Mouse (Mus musculus) heart, adult 9 months (tissue): ENCODE results near the gene Dydc1.
"Not testable (repeated sequence)": the region's sequence is repeated elsewhere in the genome, so short reads cannot be mapped to it uniquely, and the experiment has no call there.

Experiments used
- DNase-seq, 2 experiments: peaks; one replicate each; pipeline ENCODE4 v3.0.0; 2022; ENCODE audit warnings: low spot score in 2 of 2

Dydc1 gene

GRCm38 (mm10) chr14:41072229-41072943, at the start of gene Dydc1:
Gene Dydc1 (plus strand): TSS chr14:41072911.
- DNase-seq, result peak in 1 of 2 experiments; percentile 6

- DNase-seq, result no peak
These were observed 47.6 kb upstream of the Dydc1 start for GRCm38 (mm10) chr14:41025087-41025486.

GRCm38 (mm10) chr14:41025594-41026284, 47.0 kb upstream of the Dydc1 start:
- no peak for DNase-seq

GRCm38 (mm10) chr14:41029303-41029702, 43.4 kb upstream of the Dydc1 start:
- no peak for DNase-seq

GRCm38 (mm10) chr14:41030989-41031513, 41.7 kb upstream of the Dydc1 start:
- no peak for DNase-seq

DNA sequence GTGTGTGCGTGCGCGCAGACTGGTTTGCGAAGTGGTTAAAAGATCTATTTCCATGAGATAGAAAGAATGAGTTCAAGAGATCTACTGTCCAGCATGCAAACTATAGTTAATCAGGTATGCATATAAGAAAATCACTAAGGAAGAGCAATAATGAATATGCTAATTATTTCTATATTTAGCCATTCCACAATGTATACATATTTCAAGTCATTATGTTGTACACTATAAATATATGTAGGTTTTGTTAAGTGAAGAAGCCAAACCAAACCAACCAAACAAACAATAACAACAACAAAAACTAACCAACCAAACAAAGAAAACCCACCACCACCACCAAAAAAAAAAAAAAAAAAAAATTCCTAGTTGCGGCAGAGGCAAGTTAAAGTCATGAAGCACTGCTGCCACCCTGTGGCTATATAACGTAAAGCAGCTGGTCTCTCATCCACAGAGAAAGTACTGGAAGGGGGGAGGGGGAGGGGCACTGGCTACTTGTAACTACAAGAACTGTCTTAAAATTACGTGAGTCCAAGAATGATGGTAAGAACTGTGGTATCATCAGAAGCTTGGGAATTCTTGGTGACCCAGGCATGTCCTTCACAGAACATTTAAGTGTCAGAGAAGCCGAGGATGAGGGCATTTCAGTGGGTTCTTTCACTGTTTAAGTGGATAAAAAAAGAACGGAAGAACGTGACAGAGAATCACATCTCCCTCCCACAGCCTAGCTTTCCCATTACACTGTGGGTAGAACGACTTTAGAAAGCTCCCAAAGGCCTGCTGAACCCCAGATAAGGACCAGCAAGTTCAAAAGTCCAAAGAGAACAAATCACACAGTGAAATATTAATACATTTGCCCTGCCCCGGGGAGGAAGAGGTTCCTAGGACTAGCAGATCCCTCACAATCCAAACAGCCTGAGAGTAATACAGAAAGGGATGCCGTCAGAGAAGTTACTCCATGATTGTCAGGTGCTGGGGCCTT, 39.3 kb upstream of the Dydc1 start:
- DNase-seq, result peak; percentile 40 to 64

- peak; percentile 17 to 29 for DNase-seq
These were observed 37.4 kb upstream of the Dydc1 start for GRCm38 (mm10) chr14:41035146-41035798.

DNA sequence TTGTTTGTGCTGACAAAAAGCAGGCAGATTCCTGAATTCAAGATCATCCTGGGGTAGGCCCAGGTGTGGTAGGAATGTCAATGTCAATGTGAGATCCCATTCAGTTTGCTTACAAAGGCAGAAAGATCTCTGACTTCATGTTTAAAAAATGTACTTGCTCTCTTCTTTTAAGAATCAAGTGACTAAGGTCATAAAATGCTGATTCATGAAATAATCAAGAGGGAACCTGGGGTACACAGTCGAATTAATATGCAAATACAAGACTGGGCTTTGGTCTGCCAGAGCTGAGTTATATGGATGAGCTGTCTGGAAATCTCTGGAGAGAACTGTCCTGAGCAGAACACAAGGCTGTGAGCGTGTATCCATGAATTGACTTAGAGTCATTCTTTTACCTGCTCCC, 25.3 kb upstream of the Dydc1 start:
- no peak for DNase-seq

GRCm38 (mm10) chr14:41050471-41050870, 22.2 kb upstream of the Dydc1 start:
- DNase-seq, result no peak

DNA sequence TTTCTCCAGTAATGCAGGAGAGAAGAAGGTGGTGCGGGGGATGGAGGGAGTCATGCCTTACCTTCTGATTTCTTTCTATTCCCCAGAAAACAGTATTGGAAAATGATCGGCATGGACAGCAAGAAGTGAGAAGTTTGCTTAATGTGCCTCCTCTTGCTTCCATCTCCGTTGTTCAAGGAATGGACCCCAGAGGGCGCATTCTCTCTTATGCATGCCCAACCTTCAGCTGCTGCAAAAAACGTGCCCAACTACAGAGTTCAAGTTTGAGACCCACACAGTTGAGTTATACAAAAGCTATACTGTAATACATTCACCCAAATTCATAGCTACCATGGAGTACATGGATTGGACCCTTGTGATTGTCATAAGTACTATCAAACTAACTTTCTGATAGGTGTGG, 20.2 kb upstream of the Dydc1 start:
- no peak for DNase-seq

GRCm38 (mm10) chr14:41053190-41053589, 19.5 kb upstream of the Dydc1 start:
- not testable (repeated sequence) for DNase-seq

DNA sequence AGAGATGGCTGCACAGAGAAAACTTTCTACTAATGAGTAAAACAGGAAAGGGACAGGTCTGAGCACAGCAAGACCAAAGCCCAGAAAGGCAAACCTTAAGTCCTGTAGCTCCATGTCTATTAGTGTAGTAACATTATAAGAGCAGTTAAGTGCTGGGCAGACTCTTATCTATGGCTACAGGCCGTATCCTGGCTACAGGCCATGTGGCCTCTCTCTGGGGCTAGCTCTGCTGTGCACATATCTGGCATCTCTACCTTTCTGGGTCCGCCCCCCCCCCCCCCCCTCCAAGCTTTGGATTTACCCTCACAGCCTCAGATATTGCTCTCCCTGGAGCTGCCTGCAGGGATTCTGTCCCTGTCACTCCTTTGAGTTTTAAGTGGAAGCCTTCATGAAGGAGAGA, 7.5 kb upstream of the Dydc1 start:
- no peak for DNase-seq

DNA sequence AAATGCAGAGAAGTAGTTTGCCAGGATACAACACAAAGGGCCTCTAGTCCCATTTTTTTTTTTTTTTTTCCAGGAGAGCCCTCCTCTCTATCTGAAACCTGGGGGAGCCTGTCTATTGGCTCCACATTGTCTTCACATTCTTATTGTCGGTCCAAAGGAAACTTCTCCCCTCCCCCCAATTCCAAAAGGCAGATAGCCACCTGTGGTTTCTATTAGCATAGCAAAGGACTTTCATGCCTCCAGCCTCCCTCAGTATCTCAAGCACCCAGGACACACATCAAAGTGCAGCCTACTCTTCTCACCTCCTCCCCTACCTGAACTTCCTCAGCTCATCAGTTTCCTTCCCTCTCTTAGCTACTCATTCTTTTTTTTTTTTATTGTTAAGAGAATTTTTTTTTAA, 6.3 kb upstream of the Dydc1 start:
- no peak for DNase-seq

DNA sequence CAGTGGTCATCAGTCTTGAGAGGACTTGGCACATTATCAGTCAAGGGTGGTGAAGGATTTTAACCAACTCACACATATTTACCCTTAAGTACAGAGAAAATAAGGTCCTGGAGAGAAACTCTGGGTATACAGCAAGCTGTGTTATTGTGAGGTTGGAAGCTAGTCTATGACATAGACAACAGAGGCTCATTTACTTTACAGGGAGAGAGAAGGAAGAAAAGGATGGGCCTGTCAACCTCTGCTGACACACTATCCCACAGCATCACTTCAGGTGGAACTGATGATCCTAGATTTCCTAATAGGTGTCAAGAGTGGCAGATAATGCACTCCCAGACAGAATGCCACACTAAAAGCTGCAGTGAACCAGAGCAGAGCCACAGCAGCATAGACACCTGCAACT, 3.6 kb upstream of the Dydc1 start, which contains the start of gene Dydc2:
Gene Dydc2, minus strand, starts transcription at position 101 of the 400 bp plus-strand sequence.
- no peak for DNase-seq

GRCm38 (mm10) chr14:41070343-41070742, 2.4 kb upstream of the Dydc1 start:
- no peak for DNase-seq

GRCm38 (mm10) chr14:41072944-41073275, 199 bp downstream of the Dydc1 start:
- DNase-seq, result no peak

DNA sequence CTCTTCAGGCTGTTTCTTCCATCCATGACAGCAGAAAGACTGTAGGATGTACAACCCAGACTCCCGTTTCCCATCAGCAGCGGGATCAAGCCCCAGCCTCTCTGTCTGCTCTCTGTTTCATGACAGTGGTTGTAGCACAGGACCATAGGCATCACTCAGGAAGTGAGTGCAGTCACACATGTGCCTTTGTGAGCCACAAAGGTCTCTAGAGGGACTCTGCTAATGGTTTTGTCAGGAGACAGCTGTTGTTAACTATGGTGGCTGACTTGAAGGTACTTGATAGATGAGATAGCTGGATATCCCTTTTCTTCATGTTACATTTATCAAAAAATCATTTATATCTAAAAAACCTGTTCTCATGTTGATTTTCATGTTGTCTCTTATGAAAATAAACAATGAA, 9.7 kb downstream of the Dydc1 start:
- no peak for DNase-seq

DNA sequence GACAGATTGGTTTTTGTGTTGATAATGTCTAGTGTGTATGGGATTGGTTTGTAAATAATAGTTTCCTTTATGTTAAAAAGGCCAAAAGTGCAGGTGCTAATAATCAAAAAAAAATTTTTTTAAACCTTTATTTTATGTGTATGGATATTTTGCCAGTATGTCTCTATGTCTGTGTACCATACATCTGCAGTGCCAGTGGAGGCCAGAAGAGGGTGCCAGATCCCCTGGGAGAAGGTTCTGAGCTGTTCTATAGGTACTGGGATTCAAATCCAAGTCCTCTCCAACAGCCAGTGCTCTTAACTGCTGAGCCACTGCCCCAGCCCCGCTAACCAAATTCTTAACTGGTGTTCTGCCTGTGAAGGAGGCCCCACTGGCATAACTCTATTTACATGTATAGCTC, 14.8 kb downstream of the Dydc1 start:
- DNase-seq, result no peak

GRCm38 (mm10) chr14:41090777-41091176, 18.1 kb downstream of the Dydc1 start:
- no peak for DNase-seq

DNA sequence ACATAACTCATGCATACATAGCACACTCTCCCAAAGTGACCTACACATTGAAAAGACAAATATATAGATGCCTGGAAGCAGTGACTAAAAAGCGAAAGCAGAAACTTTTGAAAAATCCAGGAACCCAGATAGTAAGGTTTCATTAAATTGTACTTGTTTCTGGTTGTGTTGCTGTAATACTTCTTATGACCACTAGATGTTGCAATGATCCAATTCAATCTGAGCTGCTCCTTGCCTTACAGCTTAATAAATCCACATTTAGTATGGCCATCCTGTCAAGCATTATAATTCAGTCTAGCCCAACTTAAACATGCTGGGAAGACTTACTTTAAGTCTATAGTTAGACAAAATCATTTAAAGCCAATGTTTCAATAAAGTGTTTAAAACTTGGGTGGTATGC, 21.4 kb downstream of the Dydc1 start:
- DNase-seq, result no peak

- DNase-seq, result no peak
These were observed 23.7 kb downstream of the Dydc1 start for GRCm38 (mm10) chr14:41096296-41096860.
